Mouse (Mus musculus) layer of hippocampus, adult 18-20 months (tissue): ENCODE data around the gene Pla2r1. TPM values are rescaled to one million over a fixed set of nuclear protein-coding genes. Genes with fewer than 3 reads are reported as not detected.

Experiments used
- DNase-seq, 2 experiments: peaks; one replicate each; pipeline ENCODE4 v3.0.0; 2022; ENCODE audit warnings: low spot score in 2 of 2
- long read RNA-seq: library from polyadenylated mRNA; stranded (forward); transcript quantifications from one replicate; pipeline ENCODE4 v2.0.0, GENCODE M21; 2021
- total RNA-seq, 2 experiments: library from RNA; stranded (reverse); gene quantifications; 2 replicates each; pipeline ENCODE4 v1.2.3; 2021

Pla2r1 gene
- 1 to 10 TPM in 1 of 2 experiments, under 1 TPM in 1; 0.25 to 1.1 TPM for total RNA-seq
- long read RNA-seq = 0 reads

DNA sequence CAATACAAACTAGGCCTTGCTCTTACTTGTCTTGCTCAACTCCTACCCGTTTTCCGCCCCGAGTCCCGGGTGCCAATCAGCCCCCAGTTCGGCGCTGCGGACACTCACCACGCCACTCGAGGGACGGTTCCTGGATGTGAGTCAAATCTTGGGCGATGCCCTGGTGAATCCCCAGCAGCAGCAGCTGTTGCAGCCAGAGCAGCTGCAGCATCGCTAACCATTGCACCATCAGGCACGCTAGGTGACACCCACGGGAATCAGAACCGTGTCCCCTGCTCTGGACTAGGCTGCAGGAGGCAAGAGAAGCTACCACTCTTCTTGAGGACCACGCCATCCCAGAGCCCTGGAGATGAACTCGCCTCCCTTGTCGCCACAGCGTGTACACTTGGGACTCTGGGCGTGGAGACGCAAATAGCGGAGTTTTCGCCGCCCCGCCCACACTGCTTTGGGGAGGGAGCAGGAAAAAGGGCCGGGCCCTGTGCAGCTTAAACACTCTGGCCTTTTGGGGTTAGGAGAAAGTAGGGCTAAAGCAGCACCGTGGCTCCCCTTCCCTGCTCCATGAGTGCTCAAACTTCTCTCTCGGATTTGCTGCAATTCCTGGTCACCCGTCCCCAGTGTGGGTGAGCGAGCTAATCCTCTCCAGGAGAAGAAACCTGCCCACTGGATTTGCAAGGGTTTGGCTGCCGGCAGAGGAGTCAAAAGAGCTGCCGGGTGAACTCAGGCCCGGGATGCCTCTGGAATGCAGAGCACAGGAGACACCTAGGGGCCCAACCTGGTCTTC is at the start of gene Pla2r1:
Gene Pla2r1 (minus strand): TSS at position 407 of the 781 bp plus-strand sequence.
- no peak for DNase-seq

DNA sequence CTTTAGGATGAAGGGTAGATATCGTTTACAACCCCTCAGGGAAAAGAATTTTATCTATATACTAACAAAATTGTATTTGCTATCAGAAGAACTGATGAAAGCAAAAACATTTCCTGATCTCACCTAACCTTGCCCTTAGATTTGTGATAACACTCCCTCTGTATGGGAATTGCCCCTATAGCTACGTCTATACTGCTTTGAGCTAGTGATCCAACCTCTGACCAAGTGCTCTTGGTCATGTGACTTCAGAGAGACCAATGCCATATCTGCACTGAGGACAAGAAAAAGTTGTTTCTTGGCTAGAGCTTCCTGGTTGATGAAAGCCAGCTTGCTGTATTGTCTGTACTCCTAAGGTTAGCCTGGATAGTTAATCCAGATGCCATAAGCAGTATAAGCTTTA is 48.2 kb upstream of the Pla2r1 start:
- DNase-seq = no peak

GRCm38 (mm10) chr2:60600863-60601262 is 47.8 kb upstream of the Pla2r1 start:
- DNase-seq = no peak

DNA sequence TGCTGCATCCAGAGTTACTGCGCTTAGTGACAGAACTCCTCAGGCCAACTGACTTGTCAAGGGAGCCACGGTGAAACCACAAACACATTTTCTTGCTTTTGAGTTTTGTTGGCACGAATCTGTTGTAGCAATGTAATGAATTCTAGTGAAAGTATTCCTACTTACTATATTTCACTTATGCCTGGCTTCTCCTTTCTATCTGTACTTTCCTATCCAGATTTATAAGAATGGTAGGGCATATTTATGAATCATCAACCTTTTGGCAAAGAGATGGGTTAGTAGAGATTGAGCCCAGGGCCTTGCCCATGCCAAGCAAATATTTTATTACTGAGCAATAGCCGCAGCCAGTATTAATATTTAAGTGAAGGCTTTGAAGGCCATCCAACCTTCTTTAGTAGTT is 30.3 kb upstream of the Pla2r1 start:
- DNase-seq = no peak

GRCm38 (mm10) chr2:60554561-60554960 is 1.5 kb upstream of the Pla2r1 start:
- DNase-seq = no peak

DNA sequence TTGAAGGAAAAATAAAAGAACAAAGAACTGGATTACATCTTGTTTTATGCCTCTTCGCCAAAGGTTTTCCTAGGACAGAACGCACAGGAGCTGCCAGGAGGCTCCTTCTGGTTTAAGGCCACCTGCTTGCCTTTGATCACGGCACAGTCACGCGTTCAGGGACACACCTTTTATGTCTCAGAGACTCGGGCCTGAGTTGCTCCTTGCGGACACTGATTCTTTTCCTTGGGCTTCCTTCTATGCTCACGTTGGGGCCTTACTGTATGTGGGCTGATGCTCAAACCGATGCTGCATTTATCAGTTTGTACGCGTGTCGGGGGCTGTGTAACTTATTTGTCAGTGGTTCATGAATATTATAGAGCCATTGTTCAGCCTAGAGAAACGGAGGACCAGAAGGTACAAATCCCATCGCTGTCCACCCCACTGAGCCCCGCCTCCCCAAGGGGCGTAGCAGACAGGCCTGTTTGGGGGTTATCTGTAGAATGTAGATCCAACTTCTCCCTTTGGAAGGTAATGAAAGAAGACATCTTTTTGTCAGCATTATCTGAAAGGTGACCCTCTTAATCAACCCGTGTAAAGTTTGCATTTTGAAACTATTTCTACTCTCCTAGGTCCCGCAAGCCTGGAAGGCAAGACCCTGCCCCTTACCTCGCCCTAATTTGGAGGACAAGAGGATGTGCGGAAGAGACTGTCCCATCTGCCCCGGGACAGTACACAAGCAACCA is 769 bp downstream of the Pla2r1 start:
- DNase-seq = no peak

DNA sequence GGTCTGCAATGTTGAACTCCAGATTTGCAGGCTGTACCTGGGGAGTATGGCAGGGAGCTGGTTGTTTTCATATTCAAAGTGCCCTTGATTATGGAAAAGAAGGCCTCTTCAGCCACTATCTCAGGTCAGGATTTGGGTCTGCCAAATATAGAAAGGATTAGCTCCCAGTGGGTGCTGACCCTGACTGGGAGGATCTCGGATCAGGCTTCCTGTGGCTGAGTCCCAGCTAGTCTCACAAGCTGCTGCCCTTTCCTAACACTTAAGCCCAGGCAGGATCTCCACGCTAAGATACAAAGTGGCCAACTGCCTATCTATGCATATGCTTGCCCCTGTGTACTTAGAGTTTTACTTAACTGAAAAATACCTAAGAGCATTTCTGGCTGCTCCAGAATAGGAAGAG is 1.4 kb downstream of the Pla2r1 start:
- no peak for DNase-seq

DNA sequence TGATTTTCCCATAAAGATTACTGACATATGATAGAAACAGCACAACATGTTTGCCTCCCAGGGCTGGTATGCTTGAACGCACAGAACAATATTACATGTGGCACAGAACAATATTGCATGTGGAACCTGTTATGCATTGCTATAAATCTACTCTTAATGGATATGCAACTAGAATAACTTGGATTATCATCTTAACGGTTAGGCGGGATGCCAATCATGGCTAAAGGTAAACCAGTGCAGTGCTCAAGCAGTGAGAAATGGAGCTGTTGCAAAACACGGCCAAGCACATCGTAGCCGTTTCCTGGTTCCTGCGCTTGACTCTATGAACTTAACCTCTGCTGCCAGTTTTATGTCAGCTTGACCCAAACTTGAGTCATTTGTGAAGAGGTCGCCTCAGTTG is 2.6 kb downstream of the Pla2r1 start:
- DNase-seq = no peak

DNA sequence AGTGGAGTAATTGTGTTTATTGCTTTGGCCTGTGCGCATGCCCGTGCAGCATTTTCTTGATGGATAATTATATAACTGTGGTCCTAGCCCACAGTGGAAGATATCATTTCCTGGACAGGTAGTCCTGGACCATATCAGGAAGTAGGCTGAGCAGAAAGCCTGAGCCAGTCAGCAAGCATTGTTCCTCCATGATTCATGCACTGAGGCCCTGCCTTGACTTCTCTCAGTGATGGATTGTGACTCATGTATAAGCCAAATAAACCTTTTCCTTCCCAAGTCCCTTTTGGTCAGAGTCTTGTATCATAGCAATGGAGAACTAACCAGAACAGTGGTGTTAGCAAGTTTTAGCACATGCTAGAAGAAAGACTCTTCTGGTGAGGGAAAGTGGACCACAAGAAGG is 3.3 kb downstream of the Pla2r1 start:
- no peak for DNase-seq

- DNase-seq = no peak
Observed at GRCm38 (mm10) chr2:60546082-60546481, 7.0 kb downstream of the Pla2r1 start.

- DNase-seq = no peak
Observed at GRCm38 (mm10) chr2:60544006-60544405, 9.1 kb downstream of the Pla2r1 start.

DNA sequence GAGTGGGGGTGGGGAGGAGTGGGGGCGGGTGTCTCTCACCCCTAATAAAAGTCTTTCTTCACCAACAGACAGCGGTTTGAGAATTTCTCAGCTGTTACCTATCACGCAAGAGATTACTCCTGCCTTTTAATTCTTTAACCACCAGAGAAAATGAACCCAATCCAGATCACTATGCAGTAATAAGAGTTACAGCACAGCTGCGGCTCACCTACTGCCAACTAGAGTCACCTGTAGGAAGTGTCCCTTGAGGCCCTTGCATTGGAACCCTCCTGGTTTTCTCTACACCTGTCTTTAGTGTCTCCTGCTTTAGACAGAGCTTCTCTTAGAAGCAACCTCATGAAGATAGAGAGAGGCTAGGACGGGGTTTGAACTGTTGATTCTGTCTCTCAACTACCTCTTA is 11.4 kb downstream of the Pla2r1 start:
- DNase-seq = no peak

GRCm38 (mm10) chr2:60540346-60540745 is 12.8 kb downstream of the Pla2r1 start:
- no peak for DNase-seq

DNA sequence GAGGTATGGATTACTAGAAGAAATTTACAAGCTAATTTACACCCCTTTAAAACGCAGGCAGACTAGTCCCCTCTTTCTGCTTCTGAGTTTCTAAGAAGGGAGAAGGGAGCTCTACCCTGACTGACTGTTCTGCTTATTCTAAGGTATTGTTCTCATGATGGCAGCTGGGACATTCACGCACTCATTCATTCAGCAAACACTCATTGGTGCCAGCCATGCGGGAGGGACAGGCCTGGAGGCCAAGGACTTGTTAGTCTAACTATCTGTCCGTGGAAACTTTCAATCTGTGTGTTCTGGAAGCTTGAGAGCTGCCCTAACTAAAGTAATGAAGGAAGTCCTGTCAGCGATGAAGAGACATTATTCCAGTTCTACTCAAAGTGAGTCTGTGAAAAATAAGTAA is 14.4 kb downstream of the Pla2r1 start:
- no peak for DNase-seq

- no peak for DNase-seq
Observed at GRCm38 (mm10) chr2:60538274-60538673, 14.8 kb downstream of the Pla2r1 start.

GRCm38 (mm10) chr2:60534755-60535154 is 18.4 kb downstream of the Pla2r1 start:
- no peak for DNase-seq

DNA sequence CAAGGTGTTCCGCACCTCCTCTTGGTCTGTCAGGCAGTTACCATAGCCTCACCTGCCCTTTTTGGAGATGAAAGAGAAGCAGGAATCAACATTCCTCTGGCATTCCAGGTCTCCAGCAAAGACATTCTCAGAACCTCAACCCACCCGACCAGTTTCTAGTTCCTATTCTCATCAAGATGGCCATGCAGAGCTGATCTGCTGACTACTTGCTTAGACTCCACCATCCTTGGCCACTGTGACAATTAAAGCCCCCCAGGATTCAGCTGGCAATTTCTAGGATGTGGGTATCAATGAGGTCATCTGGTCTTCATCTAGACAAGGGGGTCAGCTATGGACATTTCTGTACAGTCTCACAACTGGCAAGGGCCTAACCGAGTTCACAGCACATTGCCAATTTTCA is 20.1 kb downstream of the Pla2r1 start:
- DNase-seq = no peak

GRCm38 (mm10) chr2:60532495-60532894 is 20.6 kb downstream of the Pla2r1 start:
- DNase-seq = no peak

- DNase-seq = no peak
Observed at GRCm38 (mm10) chr2:60515817-60516216, 37.3 kb downstream of the Pla2r1 start.

DNA sequence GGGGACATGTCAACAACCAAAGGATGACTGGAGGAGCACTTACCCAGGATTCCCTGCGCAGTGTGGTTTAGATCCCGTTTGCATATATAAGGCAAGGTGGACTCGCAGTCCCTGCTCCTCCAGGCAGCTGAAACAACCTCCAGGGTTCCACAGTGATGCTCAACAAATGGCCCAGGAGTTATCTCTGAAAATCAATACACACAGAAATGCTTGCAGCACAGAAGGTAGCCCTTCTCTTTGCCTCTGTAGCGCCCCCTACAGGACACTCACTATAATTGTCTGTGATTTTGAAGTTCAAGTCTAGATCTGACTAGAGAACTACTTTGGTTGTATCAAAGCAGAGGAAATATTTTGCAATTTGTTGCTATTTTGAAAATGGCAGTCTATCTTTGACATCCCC is 38.2 kb downstream of the Pla2r1 start:
- DNase-seq = no peak

DNA sequence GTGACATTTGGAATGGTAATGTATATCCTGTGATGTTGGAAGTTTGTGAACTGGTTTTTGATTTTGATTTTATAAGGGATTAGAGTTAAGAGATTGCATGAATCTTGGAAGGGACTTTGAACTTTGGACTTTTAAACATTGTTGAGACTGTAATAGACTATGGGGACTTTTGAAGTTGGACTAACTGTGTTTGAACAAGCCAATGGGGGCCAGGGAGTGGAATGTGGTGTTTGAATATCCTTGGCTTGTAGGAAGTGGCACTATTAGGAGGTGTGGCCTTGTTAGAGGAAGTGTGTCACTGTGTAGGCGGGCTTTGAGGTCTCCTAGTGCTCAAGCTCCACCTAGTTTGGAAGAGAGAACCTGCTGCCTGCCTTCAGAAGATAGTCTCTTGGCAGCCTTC is 42.4 kb downstream of the Pla2r1 start:
- DNase-seq = no peak

DNA sequence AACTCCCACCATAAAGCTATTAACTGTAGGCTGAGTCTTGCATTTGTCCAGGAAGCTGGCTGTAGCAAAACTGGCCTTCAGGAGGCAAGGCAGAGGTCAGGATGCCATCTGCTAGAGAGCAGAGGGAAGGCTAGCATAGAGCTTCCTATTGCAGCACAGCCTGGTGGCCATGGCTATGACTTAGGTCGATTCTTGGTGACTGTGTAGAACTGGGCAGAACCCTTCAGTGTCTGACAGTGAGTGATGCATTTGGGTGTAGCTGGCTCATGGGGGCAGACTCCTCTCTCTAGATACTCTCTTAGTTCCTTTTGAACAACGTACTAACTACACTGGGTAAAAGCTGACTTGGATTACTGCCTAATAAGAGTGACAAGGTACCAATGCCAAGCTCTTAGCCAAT is 48.0 kb downstream of the Pla2r1 start:
- DNase-seq = no peak

GRCm38 (mm10) chr2:60504718-60505117 is 48.4 kb downstream of the Pla2r1 start:
- no peak for DNase-seq
